Mouse (Mus musculus): ENCODE measurements around the gene Fgfr1op. TPM values are rescaled to one million over a fixed set of nuclear protein-coding genes. Genes with fewer than 3 reads are reported as not detected.

The Fgfr1op gene
- polyA plus RNA-seq (2014; fragmentation: Illumina TruSeq; extraction: RNeasy Lipid Tissue Mini Kit (QIAGEN cat#74804); ENCODE audit: low read depth, low replicate concordance): 15.0 TPM

DNA sequence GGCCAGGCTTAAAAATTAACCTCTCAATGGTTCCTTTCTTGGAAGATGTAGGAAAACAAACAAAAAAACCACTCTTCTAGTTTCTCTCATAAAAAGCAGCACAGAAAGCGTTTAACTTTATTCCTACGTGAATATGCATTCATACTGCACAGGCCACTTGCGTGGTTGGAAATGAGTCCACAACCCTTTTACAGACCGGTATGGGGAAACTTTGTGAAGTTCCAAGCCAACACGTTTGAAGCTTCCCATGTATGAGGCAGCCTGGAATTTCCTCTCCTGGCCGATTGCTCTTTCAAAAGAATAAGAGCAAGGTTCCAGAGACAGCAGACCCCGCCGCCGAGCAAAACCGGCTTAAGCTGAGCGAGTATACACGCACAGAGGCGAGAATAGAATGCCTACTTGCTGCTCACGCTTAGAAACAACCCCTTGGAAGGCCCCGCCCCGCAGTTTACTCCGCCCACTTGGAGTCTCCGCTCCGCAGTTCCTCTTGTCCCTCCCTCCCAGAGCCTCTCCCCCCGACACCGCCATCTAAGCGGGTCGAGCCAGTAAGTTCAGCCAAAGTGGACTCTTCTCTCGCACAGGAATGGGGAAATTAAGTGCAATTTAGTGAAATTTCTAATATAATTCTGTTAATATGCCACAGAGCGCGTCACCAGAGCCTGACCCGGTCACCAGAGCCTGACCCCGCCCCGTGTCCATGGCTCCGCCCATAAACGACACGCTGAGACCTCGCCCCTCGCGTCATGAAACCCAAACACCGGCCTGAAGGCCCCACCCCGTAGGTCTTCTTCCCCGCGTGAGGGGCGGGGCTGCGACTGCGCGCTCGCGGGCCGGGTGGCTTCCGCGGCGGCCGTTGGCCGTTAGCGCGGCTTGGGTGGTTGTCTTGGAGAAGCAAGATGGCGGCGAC is at the start of gene Fgfr1op:
TSS of gene Fgfr1op (plus strand) at position 801 of the 907 bp plus-strand sequence.

GRCm38 (mm10) chr17:8147439-8148316 is 17.6 kb upstream of the Fgfr1op start, which contains the start of the genes Gm49673 and Rnaset2a:
Gene Gm49673 (minus strand): TSS chr17:8147788.
Gene Rnaset2a (minus strand): TSS chr17:8148097.

DNA sequence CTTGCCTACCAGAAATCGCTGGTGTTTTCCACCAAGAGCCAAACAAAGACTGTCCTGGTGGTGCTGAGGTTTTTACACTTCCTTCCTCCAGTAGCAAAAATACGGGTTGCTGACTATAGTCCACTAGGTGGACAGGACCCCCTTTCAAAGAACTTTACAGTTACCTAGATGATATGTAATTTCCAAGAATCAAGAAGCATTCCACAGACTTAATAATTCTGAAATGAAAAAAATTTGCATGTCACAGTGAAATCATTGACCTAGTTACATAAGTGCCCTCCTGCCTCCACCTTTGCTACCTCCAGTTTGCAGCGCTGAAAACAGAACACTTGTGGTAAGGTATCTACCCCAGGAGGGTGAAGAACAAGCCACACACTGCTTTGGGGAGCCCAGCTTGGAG is 70.4 kb downstream of the Fgfr1op start, which contains the start of gene Ccr6:
TSS of gene Ccr6 (plus strand) at position 301 of the 400 bp plus-strand sequence.

Other genes starting within 250 kb of the Fgfr1op start
- 0.58 TPM for gene Tagap, start 239.5 kb upstream of the Fgfr1op start, polyA plus RNA-seq (2014; fragmentation: Illumina TruSeq; extraction: RNeasy Lipid Tissue Mini Kit (QIAGEN cat#74804); ENCODE audit: low read depth, low replicate concordance)
- 48.3 TPM for gene Rsph3a, start 219.9 kb upstream of the Fgfr1op start, polyA plus RNA-seq (2014; fragmentation: Illumina TruSeq; extraction: RNeasy Lipid Tissue Mini Kit (QIAGEN cat#74804); ENCODE audit: low read depth, low replicate concordance)
- not detected for gene Gm49673, start 17.7 kb upstream of the Fgfr1op start, polyA plus RNA-seq (2014; fragmentation: Illumina TruSeq; extraction: RNeasy Lipid Tissue Mini Kit (QIAGEN cat#74804); ENCODE audit: low read depth, low replicate concordance)
- gene Rnaset2a, start 17.4 kb upstream of the Fgfr1op start, polyA plus RNA-seq (2014; fragmentation: Illumina TruSeq; extraction: RNeasy Lipid Tissue Mini Kit (QIAGEN cat#74804); ENCODE audit: low read depth, low replicate concordance): 23.3 TPM
- gene Ccr6, start 70.5 kb downstream of the Fgfr1op start, polyA plus RNA-seq (2014; fragmentation: Illumina TruSeq; extraction: RNeasy Lipid Tissue Mini Kit (QIAGEN cat#74804); ENCODE audit: low read depth, low replicate concordance): not detected
- gene Mpc1, start 117.4 kb downstream of the Fgfr1op start, polyA plus RNA-seq (2014; fragmentation: Illumina TruSeq; extraction: RNeasy Lipid Tissue Mini Kit (QIAGEN cat#74804); ENCODE audit: low read depth, low replicate concordance): 1,010 TPM
- 29.1 TPM for gene Sft2d1, start 145.6 kb downstream of the Fgfr1op start, polyA plus RNA-seq (2014; fragmentation: Illumina TruSeq; extraction: RNeasy Lipid Tissue Mini Kit (QIAGEN cat#74804); ENCODE audit: low read depth, low replicate concordance)
- not detected for gene Prr18, start 172.0 kb downstream of the Fgfr1op start, polyA plus RNA-seq (2014; fragmentation: Illumina TruSeq; extraction: RNeasy Lipid Tissue Mini Kit (QIAGEN cat#74804); ENCODE audit: low read depth, low replicate concordance)
- gene T2, start 190.5 kb downstream of the Fgfr1op start, polyA plus RNA-seq (2014; fragmentation: Illumina TruSeq; extraction: RNeasy Lipid Tissue Mini Kit (QIAGEN cat#74804); ENCODE audit: low read depth, low replicate concordance): 1.9 TPM